Mouse (Mus musculus): ENCODE results near the gene Cdcp1. TPM values are rescaled to one million over a fixed set of nuclear protein-coding genes. Genes with fewer than 3 reads are reported as not detected.

Gene Cdcp1
- polyA plus RNA-seq, 1 experiment from 2014 or later: 13.5 TPM

- ATAC-seq (ENCODE audit: insufficient read depth, low FRiP score, low read depth): no peak
- Histone ChIP-seq H3K9ac (no peak overlapping the region), H3K4me2 (no peak overlapping the region), H3K4me1 (peaks cover 17% of the 10 kb centered on the region; the same call in 1 of the 2 replicates), H3K36me3 (no peaks in the 10 kb centered on the region), H3K27ac (no peak overlapping the region), H3K27me3 (replicated peaks) (no peaks in the 10 kb centered on the region), H3K4me3 (replicated peaks) (no peak overlapping the region), H3K9me3 (no peaks in the 10 kb centered on the region)
- WGBS: 94% methylated on average over 5 of the region's 5 CpGs
Measured at GRCm38 (mm10) chr9:123240271-123240670, 24.4 kb upstream of the Cdcp1 start.

GRCm38 (mm10) chr9:123239651-123240050, 23.8 kb upstream of the Cdcp1 start:
- Histone ChIP-seq H3K4me1 (peaks cover 17% of the 10 kb centered on the region; the same call in 1 of the 2 replicates), H3K27me3 (replicated peaks) (no peaks in the 10 kb centered on the region), H3K27ac (no peak overlapping the region), H3K36me3 (no peaks in the 10 kb centered on the region), H3K4me3 (replicated peaks) (no peak overlapping the region), H3K9ac (no peak overlapping the region), H3K9me3 (no peaks in the 10 kb centered on the region), H3K4me2 (no peak overlapping the region)
- no peak for ATAC-seq (ENCODE audit: insufficient read depth, low FRiP score, low read depth)
- 68% methylated on average over 2 of the region's 2 CpGs for WGBS

GRCm38 (mm10) chr9:123238256-123239045, 22.6 kb upstream of the Cdcp1 start:
- Histone ChIP-seq H3K9ac (no peak overlapping the region), H3K4me2 (no peak overlapping the region), H3K27ac (peak overlapping the region; percentile 73), H3K36me3 (no peaks in the 10 kb centered on the region), H3K27me3 (replicated peaks) (no peaks in the 10 kb centered on the region), H3K9me3 (no peaks in the 10 kb centered on the region), H3K4me1 (peaks cover 17% of the 10 kb centered on the region; the same call in 1 of the 2 replicates), H3K4me3 (replicated peaks) (no peak overlapping the region)
- 39% methylated on average over 4 of the region's 4 CpGs for WGBS
- peak; percentile 35; the same call in 1 of the 2 replicates for ATAC-seq (ENCODE audit: insufficient read depth, low FRiP score, low read depth)

GRCm38 (mm10) chr9:123237739-123238138, 21.9 kb upstream of the Cdcp1 start:
- Histone ChIP-seq H3K9ac (no peak overlapping the region), H3K4me3 (replicated peaks) (no peak overlapping the region), H3K36me3 (no peaks in the 10 kb centered on the region), H3K27ac (peak overlapping the region; percentile 37; the same call in 1 of the 2 replicates), H3K4me1 (peaks cover 17% of the 10 kb centered on the region; the same call in 1 of the 2 replicates), H3K4me2 (no peak overlapping the region), H3K9me3 (no peaks in the 10 kb centered on the region), H3K27me3 (replicated peaks) (no peaks in the 10 kb centered on the region)
- ATAC-seq (ENCODE audit: insufficient read depth, low FRiP score, low read depth): peak; percentile 47; the same call in 1 of the 2 replicates
- WGBS: 33% methylated on average over 2 of the region's 2 CpGs

- Histone ChIP-seq H3K4me1 (peaks cover 17% of the 10 kb centered on the region; the same call in 1 of the 2 replicates), H3K4me3 (replicated peaks) (no peak overlapping the region), H3K36me3 (no peaks in the 10 kb centered on the region), H3K9me3 (no peaks in the 10 kb centered on the region), H3K27ac (no peak overlapping the region), H3K27me3 (replicated peaks) (no peaks in the 10 kb centered on the region), H3K4me2 (no peak overlapping the region), H3K9ac (no peak overlapping the region)
- 27% methylated on average over 3 of the region's 3 CpGs for WGBS
- no peak for ATAC-seq (ENCODE audit: insufficient read depth, low FRiP score, low read depth)
Measured at GRCm38 (mm10) chr9:123235621-123236020, 19.8 kb upstream of the Cdcp1 start.

- Histone ChIP-seq H3K4me3 (replicated peaks) (no peak overlapping the region), H3K27ac (no peak overlapping the region), H3K36me3 (no peaks in the 10 kb centered on the region), H3K27me3 (replicated peaks) (no peaks in the 10 kb centered on the region), H3K4me1 (no peaks in the 10 kb centered on the region), H3K9me3 (no peaks in the 10 kb centered on the region), H3K4me2 (no peak overlapping the region), H3K9ac (no peak overlapping the region)
- 56% methylated on average over 4 of the region's 4 CpGs for WGBS
- ATAC-seq (ENCODE audit: insufficient read depth, low FRiP score, low read depth): no peak
Measured at GRCm38 (mm10) chr9:123229826-123230225, 14.0 kb upstream of the Cdcp1 start.

- H3K27ac ChIP-seq: no peak overlapping the region
Measured at GRCm38 (mm10) chr9:123228671-123229070, 12.8 kb upstream of the Cdcp1 start.

GRCm38 (mm10) chr9:123227106-123227750, 11.4 kb upstream of the Cdcp1 start:
- 66% methylated on average over 3 of the region's 3 CpGs for WGBS
- peak; percentile 53; the same call in 1 of the 2 replicates for ATAC-seq (ENCODE audit: insufficient read depth, low FRiP score, low read depth)

More at GRCm38 (mm10) chr9:123228671-123229070, 12.8 kb upstream of the Cdcp1 start:
- no peak for ATAC-seq (ENCODE audit: insufficient read depth, low FRiP score, low read depth)
- Histone ChIP-seq H3K4me3 (replicated peaks) (no peak overlapping the region), H3K9ac (no peak overlapping the region), H3K4me2 (no peak overlapping the region), H3K4me1 (no peaks in the 10 kb centered on the region), H3K27me3 (replicated peaks) (no peaks in the 10 kb centered on the region), H3K9me3 (no peaks in the 10 kb centered on the region), H3K36me3 (no peaks in the 10 kb centered on the region)

GRCm38 (mm10) chr9:123224863-123225431, 9.1 kb upstream of the Cdcp1 start:
- Histone ChIP-seq H3K4me3 (replicated peaks) (no peak overlapping the region), H3K9me3 (no peaks in the 10 kb centered on the region), H3K27ac (no peak overlapping the region), H3K9ac (no peak overlapping the region), H3K4me1 (no peaks in the 10 kb centered on the region), H3K4me2 (no peak overlapping the region), H3K27me3 (replicated peaks) (no peaks in the 10 kb centered on the region), H3K36me3 (no peaks in the 10 kb centered on the region)
- 62% methylated on average over 2 of the region's 2 CpGs for WGBS
- ATAC-seq (ENCODE audit: insufficient read depth, low FRiP score, low read depth): no peak; the same call in 1 of the 2 replicates

More at GRCm38 (mm10) chr9:123227106-123227750, 11.4 kb upstream of the Cdcp1 start:
- no peak overlapping the region for H3K4me3 ChIP-seq (replicated peaks)
- H3K4me1 ChIP-seq: no peaks in the 10 kb centered on the region
- no peak overlapping the region for H3K9ac ChIP-seq
- no peaks in the 10 kb centered on the region for H3K36me3 ChIP-seq
- no peak overlapping the region for H3K27ac ChIP-seq
- H3K9me3 ChIP-seq: no peaks in the 10 kb centered on the region
- H3K4me2 ChIP-seq: no peak overlapping the region
- H3K27me3 ChIP-seq (replicated peaks): no peaks in the 10 kb centered on the region

- Histone ChIP-seq H3K4me1 (no peaks in the 10 kb centered on the region), H3K4me2 (no peak overlapping the region), H3K36me3 (no peaks in the 10 kb centered on the region), H3K27me3 (replicated peaks) (no peaks in the 10 kb centered on the region), H3K4me3 (replicated peaks) (no peak overlapping the region), H3K9ac (no peak overlapping the region), H3K9me3 (no peaks in the 10 kb centered on the region), H3K27ac (peak overlapping the region; percentile 5; the same call in 1 of the 2 replicates)
- ATAC-seq (ENCODE audit: insufficient read depth, low FRiP score, low read depth): no peak
- 46% methylated on average over 5 of the region's 5 CpGs for WGBS
Measured at GRCm38 (mm10) chr9:123219826-123220225, 4.0 kb upstream of the Cdcp1 start.

GRCm38 (mm10) chr9:123213371-123213770, 2.5 kb downstream of the Cdcp1 start:
- no peaks in the 10 kb centered on the region for H3K4me1 ChIP-seq
- H3K9me3 ChIP-seq: no peaks in the 10 kb centered on the region
- H3K27ac ChIP-seq: no peak overlapping the region
- WGBS: 66% methylated on average over 9 of the region's 9 CpGs
- no peak for ATAC-seq (ENCODE audit: insufficient read depth, low FRiP score, low read depth)
- H3K4me2 ChIP-seq: no peak overlapping the region
- H3K4me3 ChIP-seq (replicated peaks): no peak overlapping the region
- no peaks in the 10 kb centered on the region for H3K36me3 ChIP-seq
- no peak overlapping the region for H3K9ac ChIP-seq
- no peaks in the 10 kb centered on the region for H3K27me3 ChIP-seq (replicated peaks)

GRCm38 (mm10) chr9:123207895-123208294, 7.9 kb downstream of the Cdcp1 start:
- Histone ChIP-seq H3K4me3 (replicated peaks) (no peak overlapping the region), H3K27me3 (replicated peaks) (no peaks in the 10 kb centered on the region), H3K4me2 (no peak overlapping the region), H3K9ac (no peak overlapping the region), H3K36me3 (no peaks in the 10 kb centered on the region), H3K9me3 (no peaks in the 10 kb centered on the region), H3K27ac (no peak overlapping the region), H3K4me1 (no peaks in the 10 kb centered on the region; the same call in 1 of the 2 replicates)
- WGBS: 100% methylated on average over 1 of the region's 1 CpGs
- ATAC-seq (ENCODE audit: insufficient read depth, low FRiP score, low read depth): no peak
